Mouse (Mus musculus): ENCODE results near the gene Nfkbil1. TPM values are rescaled to one million over a fixed set of nuclear protein-coding genes. Genes with fewer than 3 reads are reported as not detected.

Gene Nfkbil1
- polyA plus RNA-seq, 1 experiment from 2014 or later, result 10.8 TPM

DNA sequence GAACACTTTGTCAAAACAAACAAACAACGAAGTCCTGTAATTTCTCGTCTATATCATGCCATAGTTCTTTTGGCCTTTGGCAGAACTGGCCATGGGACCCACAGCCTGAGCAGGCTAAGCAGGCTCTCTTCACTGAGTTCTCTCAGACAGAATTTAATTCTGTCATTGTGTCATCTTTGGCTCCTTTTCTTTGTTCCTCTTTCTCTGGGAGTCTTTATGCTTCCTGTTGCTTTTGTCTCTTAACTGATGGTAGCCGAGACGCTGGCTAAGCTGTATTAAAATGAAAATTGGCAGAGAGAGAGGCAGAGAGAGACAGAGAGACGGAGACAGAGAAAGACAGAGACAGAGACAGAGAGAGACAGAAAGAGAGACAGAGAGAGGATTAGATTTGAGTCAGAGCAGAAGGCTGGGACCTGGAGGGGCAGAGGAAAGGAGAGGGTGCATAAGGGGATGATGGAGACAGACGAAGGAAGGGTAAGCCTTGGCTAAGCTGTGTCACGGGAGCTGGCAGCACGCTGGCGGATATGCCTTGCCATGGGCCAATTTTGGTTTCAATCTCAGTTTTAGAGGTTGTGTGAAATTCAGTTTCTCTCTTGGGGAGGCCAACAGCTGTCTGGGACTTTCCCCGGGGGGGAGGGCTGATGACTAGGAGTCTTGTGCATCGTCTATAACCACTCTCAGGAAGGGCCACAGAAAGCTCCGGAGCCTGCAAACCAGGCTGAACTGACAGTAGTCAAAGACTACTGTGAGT, 25.6 kb downstream of the Nfkbil1 start:
- no peak for ATAC-seq (ENCODE audit: low read depth)
- WGBS, result 79% methylated on average over 12 of the region's 12 CpGs
- no peak overlapping the region for H3K4me3 ChIP-seq

DNA sequence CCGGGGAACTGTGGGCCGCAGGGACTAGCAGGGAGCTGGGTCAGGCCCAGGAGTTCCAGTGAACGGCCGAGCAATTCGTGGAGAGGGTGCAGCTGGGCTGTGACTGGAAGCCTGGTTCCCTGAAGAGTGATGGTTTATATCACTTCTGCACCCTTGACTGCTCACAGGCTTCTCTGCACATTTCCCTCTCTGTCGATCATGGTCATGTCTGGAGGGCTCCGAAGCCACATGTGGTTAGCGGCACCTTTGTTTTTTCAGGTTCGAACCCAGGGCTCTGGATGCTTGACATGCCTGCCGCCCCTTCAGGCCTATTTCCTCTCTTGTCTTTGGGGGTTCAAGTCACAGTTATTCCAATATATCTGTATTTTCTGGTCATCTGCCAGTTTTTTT, 30.2 kb downstream of the Nfkbil1 start:
- WGBS, result 60% methylated on average over 10 of the region's 10 CpGs
- peak overlapping the region; percentile 14; the same call in 1 of the 2 replicates for H3K9ac ChIP-seq
- H3K4me2 ChIP-seq, result no peak overlapping the region

More for the DNA sequence above, 25.6 kb downstream of the Nfkbil1 start:
- H3K27me3 ChIP-seq, result peaks cover 6% of the 10 kb centered on the region; the same call in 1 of the 2 replicates
- H3K4me2 ChIP-seq, result no peak overlapping the region
- no peaks in the 10 kb centered on the region for H3K36me3 ChIP-seq
- no peaks in the 10 kb centered on the region for H3K4me1 ChIP-seq (replicated peaks)
- H3K9me3 ChIP-seq, result no peaks in the 10 kb centered on the region
- no peak overlapping the region for H3K27ac ChIP-seq (replicated peaks)
- H3K9ac ChIP-seq, result no peak overlapping the region

GRCm38 (mm10) chr17:35204494-35205379, 30.9 kb downstream of the Nfkbil1 start, which contains the start of gene Lta:
Gene Lta, minus strand, starts transcription at chr17:35205351.
- WGBS, result 32% methylated on average over 20 of the region's 20 CpGs
- Histone ChIP-seq H3K27me3 (peaks cover 51% of the 10 kb centered on the region), H3K9ac (peak within 1 kb of the TSS; percentile 31; the same call in 1 of the 2 replicates), H3K4me3 (no peak within 1 kb of the TSS), H3K4me2 (no peak within 1 kb of the TSS), H3K27ac (replicated peaks) (no peak within 1 kb of the TSS), H3K9me3 (no peaks in the 10 kb centered on the region), H3K36me3 (no peaks in the 10 kb centered on the region), H3K4me1 (replicated peaks) (no peaks in the 10 kb centered on the region)
- ATAC-seq (ENCODE audit: low read depth), result no peak

More for the DNA sequence above, 30.2 kb downstream of the Nfkbil1 start:
- H3K4me1 ChIP-seq (replicated peaks), result no peaks in the 10 kb centered on the region
- H3K9me3 ChIP-seq, result no peaks in the 10 kb centered on the region
- H3K36me3 ChIP-seq, result no peaks in the 10 kb centered on the region
- H3K4me3 ChIP-seq, result no peak overlapping the region
- ATAC-seq (ENCODE audit: low read depth), result no peak
- peaks cover 45% of the 10 kb centered on the region for H3K27me3 ChIP-seq
- no peak overlapping the region for H3K27ac ChIP-seq (replicated peaks)

DNA sequence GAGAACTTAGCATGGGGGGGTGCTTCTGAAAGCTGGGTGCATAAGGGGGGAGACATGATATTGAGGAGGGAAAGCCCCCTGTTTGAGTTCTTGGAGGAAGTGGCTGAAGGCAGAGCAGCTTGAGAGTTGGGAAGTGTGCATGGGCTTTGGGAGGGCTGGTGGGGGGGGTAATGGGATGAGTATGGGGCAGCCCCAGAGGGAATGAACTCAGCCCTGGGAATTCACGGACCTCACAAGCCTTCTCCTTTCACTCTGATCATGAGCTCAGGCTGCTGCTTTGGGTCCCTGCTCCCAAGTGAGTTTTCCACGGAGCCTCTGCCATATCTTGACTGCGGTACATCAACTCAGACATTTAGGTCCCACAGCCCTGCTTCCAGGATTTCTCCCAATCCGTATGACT, 33.1 kb downstream of the Nfkbil1 start:
- Histone ChIP-seq H3K27me3 (peaks cover 67% of the 10 kb centered on the region), H3K4me1 (replicated peaks) (no peaks in the 10 kb centered on the region), H3K4me2 (no peak overlapping the region), H3K4me3 (no peak overlapping the region), H3K27ac (replicated peaks) (no peak overlapping the region), H3K9ac (no peak overlapping the region), H3K36me3 (no peaks in the 10 kb centered on the region), H3K9me3 (no peaks in the 10 kb centered on the region)
- WGBS, result 81% methylated on average over 4 of the region's 4 CpGs
- ATAC-seq (ENCODE audit: low read depth), result no peak

DNA sequence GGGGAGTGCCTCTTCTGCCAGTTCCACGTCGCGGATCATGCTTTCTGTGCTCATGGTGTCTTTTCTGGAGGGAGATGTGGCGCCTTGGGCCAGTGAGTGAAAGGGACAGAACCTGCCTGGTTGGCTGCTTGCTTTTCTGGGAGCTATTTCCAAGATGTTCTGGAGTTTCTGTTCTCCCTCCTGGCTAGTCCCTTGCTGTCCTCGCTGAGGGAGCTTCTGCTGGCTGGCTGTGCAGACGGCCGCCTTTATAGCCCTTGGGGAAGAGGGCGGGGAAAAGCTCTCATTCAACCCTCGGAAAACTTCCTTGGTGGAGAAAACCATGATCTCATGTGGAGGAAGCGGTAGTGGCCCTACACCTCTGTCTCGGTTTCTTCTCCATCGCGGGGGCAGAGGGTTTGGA, 33.8 kb downstream of the Nfkbil1 start, which contains the start of gene Tnf:
TSS of gene Tnf (minus strand) at position 221 of the 400 bp plus-strand sequence.
- 31% methylated on average over 13 of the region's 13 CpGs for WGBS
- no peaks in the 10 kb centered on the region for H3K36me3 ChIP-seq
- ATAC-seq (ENCODE audit: low read depth), result no peak
- H3K27me3 ChIP-seq, result peaks cover 72% of the 10 kb centered on the region
- H3K9ac ChIP-seq, result no peak within 1 kb of the TSS
- H3K4me1 ChIP-seq (replicated peaks), result no peaks in the 10 kb centered on the region
- H3K9me3 ChIP-seq, result no peaks in the 10 kb centered on the region
- H3K4me3 ChIP-seq, result no peak within 1 kb of the TSS
- H3K27ac ChIP-seq (replicated peaks), result no peak within 1 kb of the TSS
- no peak within 1 kb of the TSS for H3K4me2 ChIP-seq

DNA sequence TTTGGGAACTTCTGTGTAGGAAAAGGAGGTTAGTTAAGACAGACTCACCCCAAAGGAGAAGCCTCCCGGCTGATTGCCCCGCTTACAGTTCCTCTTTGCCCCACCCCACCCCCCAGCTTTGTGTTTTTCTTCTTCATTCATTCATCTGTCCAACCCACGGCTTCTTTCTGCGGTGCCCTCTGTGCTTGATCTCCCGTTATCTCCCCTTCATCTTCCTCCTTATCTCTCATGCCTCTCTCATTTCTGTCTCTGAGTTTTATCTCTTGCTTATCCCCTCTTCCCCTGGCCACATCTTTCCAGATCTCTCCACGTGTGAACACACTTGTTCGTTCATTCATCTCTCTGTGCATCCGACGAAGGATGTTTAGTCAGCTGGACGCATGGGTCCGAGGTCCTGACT, 34.5 kb downstream of the Nfkbil1 start:
- no peak overlapping the region for H3K4me2 ChIP-seq
- no peak overlapping the region for H3K27ac ChIP-seq (replicated peaks)
- no peak overlapping the region for H3K4me3 ChIP-seq
- WGBS, result 71% methylated on average over 11 of the region's 11 CpGs
- no peaks in the 10 kb centered on the region for H3K9me3 ChIP-seq
- no peak overlapping the region for H3K9ac ChIP-seq
- peaks cover 79% of the 10 kb centered on the region for H3K27me3 ChIP-seq
- no peaks in the 10 kb centered on the region for H3K36me3 ChIP-seq
- H3K4me1 ChIP-seq (replicated peaks), result peaks cover 2% of the 10 kb centered on the region
- ATAC-seq (ENCODE audit: low read depth), result no peak

GRCm38 (mm10) chr17:35200398-35200797, 35.2 kb downstream of the Nfkbil1 start:
- H3K36me3 ChIP-seq, result no peaks in the 10 kb centered on the region
- peaks cover 9% of the 10 kb centered on the region for H3K4me1 ChIP-seq (replicated peaks)
- no peak overlapping the region for H3K4me2 ChIP-seq
- 91% methylated on average over 11 of the region's 11 CpGs for WGBS
- H3K4me3 ChIP-seq, result no peak overlapping the region
- no peaks in the 10 kb centered on the region for H3K9me3 ChIP-seq
- ATAC-seq (ENCODE audit: low read depth), result no peak
- H3K27me3 ChIP-seq, result peaks cover 85% of the 10 kb centered on the region
- no peak overlapping the region for H3K9ac ChIP-seq
- H3K27ac ChIP-seq (replicated peaks), result no peak overlapping the region

DNA sequence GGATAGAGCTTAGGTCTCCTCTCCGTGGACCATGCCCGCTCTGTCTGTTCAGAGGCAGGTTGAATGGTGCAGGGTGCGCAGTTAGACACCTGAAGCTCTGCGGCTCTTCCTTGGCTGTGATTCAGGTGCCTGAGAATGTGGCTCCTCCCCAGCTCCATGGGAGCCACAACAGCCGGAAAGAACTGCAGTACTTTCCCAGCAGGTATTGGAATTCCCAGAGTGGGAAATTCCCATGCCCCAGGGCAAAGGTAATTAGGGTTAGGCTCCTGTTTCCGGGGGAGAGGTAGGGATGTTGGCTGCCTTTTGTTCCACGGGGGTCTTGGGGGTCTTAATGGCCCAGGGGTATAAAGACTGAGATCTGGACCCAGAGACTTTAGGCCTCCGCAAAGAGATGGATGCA, 36.6 kb downstream of the Nfkbil1 start:
- H3K9ac ChIP-seq, result no peak overlapping the region
- H3K4me2 ChIP-seq, result no peak overlapping the region
- WGBS, result 24% methylated on average over 8 of the region's 8 CpGs
- no peaks in the 10 kb centered on the region for H3K9me3 ChIP-seq
- peaks cover 19% of the 10 kb centered on the region for H3K4me1 ChIP-seq (replicated peaks)
- H3K4me3 ChIP-seq, result no peak overlapping the region
- H3K27ac ChIP-seq (replicated peaks), result no peak overlapping the region
- H3K36me3 ChIP-seq, result no peaks in the 10 kb centered on the region
- H3K27me3 ChIP-seq, result peaks cover 86% of the 10 kb centered on the region
- ATAC-seq (ENCODE audit: low read depth), result no peak

DNA sequence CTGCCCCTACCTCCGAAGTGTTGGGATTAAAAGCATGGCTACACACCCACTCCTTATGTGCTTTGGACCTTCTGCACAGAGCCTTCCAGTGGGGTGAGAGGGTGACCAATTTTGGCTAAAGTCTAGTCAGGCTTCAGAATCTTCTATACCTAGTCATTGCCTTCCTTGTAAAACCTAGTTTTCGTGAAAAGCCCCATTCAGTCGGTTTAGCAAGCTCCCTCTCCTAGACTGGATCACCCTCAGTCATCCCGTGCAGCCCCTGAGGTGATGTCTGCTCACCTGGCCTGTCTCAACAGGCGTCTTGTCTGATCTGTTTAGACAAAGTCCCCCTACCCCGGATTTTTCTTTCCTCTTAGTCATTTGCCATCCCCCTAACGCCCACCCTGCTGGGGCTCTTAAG, 37.6 kb downstream of the Nfkbil1 start:
- Histone ChIP-seq H3K4me3 (no peak overlapping the region), H3K4me2 (no peak overlapping the region), H3K9me3 (no peaks in the 10 kb centered on the region), H3K9ac (no peak overlapping the region), H3K27ac (replicated peaks) (no peak overlapping the region), H3K27me3 (peaks cover 78% of the 10 kb centered on the region), H3K4me1 (replicated peaks) (peaks cover 19% of the 10 kb centered on the region), H3K36me3 (no peaks in the 10 kb centered on the region)
- no peak for ATAC-seq (ENCODE audit: low read depth)
- WGBS, result 70% methylated on average over 7 of the region's 7 CpGs

- Histone ChIP-seq H3K4me2 (no peak overlapping the region), H3K27me3 (peaks cover 70% of the 10 kb centered on the region)
- WGBS, result 48% methylated on average over 6 of the region's 6 CpGs
These were observed 38.5 kb downstream of the Nfkbil1 start for GRCm38 (mm10) chr17:35197126-35197525.

GRCm38 (mm10) chr17:35196321-35196641, 39.3 kb downstream of the Nfkbil1 start:
- Histone ChIP-seq H3K9ac (peak overlapping the region; percentile 60; the same call in 1 of the 2 replicates), H3K27me3 (peaks cover 64% of the 10 kb centered on the region), H3K27ac (replicated peaks) (no peak overlapping the region), H3K36me3 (no peaks in the 10 kb centered on the region), H3K4me2 (peak overlapping the region; percentile 67), H3K9me3 (no peaks in the 10 kb centered on the region), H3K4me1 (replicated peaks) (peaks cover 19% of the 10 kb centered on the region), H3K4me3 (peak overlapping the region; percentile 37)
- 33% methylated on average over 9 of the region's 9 CpGs for WGBS
- no peak for ATAC-seq (ENCODE audit: low read depth)

More at GRCm38 (mm10) chr17:35197126-35197525, 38.5 kb downstream of the Nfkbil1 start:
- no peak overlapping the region for H3K9ac ChIP-seq
- no peaks in the 10 kb centered on the region for H3K36me3 ChIP-seq
- no peak overlapping the region for H3K27ac ChIP-seq (replicated peaks)
- H3K4me1 ChIP-seq (replicated peaks), result peaks cover 19% of the 10 kb centered on the region
- H3K9me3 ChIP-seq, result no peaks in the 10 kb centered on the region
- H3K4me3 ChIP-seq, result no peak overlapping the region
- ATAC-seq (ENCODE audit: low read depth), result no peak

DNA sequence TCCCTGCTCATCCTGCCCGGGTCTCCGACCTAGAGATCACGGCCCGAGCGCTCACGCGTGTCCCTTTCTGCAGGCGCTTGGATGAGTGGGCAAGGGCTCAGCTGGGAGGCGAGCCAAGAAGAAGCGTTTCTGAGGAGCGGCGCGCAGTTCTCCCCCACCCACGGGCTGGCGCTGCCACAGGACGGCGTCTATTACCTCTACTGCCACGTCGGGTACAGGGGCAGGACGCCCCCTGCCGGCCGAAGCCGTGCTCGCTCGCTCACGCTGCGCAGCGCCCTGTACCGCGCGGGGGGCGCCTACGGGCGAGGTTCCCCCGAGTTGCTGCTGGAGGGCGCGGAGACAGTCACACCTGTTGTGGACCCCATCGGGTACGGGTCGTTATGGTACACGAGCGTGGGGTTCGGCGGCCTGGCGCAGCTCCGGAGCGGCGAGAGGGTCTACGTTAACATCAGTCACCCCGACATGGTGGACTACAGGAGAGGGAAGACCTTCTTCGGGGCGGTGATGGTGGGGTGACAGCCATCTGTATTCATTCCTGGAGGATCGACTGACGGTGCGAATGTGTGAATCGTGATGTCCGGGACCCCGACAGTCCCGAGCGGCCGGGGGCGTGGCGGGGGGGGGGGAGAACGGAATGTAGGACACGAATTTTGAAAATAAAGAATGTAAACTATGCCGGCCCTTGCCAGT, 39.8 kb downstream of the Nfkbil1 start:
- peaks cover 59% of the 10 kb centered on the region for H3K27me3 ChIP-seq
- H3K9ac ChIP-seq, result peak overlapping the region; percentile 60
- peak overlapping the region; percentile 37 for H3K4me3 ChIP-seq
- no peak overlapping the region for H3K27ac ChIP-seq (replicated peaks)
- ATAC-seq (ENCODE audit: low read depth), result peak; percentile 74
- no peaks in the 10 kb centered on the region for H3K36me3 ChIP-seq
- H3K9me3 ChIP-seq, result no peaks in the 10 kb centered on the region
- H3K4me2 ChIP-seq, result peak overlapping the region; percentile 67
- H3K4me1 ChIP-seq (replicated peaks), result peaks cover 19% of the 10 kb centered on the region
- 1% methylated on average over 65 of the region's 66 CpGs for WGBS

All from neural tube, embryonic 13.5 days (tissue).